Mouse (Mus musculus) heart, embryonic 11.5 days (tissue): ENCODE measurements at regions not wholly inside any gene's neighbourhood (a gene's known extent, or its start where the extent isn't known, plus 50 kb on each side); places are given as distances from the start of the nearest gene placed in this dataset.

Source experiments
- ATAC-seq: fragments of 200-750 bp; cut with Nextera tagmentation; replicated peaks from 2 replicates; pipeline ENCODE4 v1.8.0; 2017; ENCODE audit warnings: moderate library complexity; ENCODE audit not compliant: insufficient number of reproducible peaks, low FRiP score, low TSS enrichment
- H3K27ac ChIP-seq: fragments of 300-500 bp; sonication (generic); 2 replicates; pipeline ENCODE4 v1.5.1; 2014; ENCODE audit warnings: mild to moderate bottlenecking, low read depth, low read length
- H3K27me3 ChIP-seq: fragments of 300-500 bp; sonication (generic); 2 replicates; pipeline ENCODE4 v1.6.1; 2014; ENCODE audit warnings: mild to moderate bottlenecking, low read length, mixed read lengths; ENCODE audit not compliant: control insufficient read depth, insufficient read depth
- H3K36me3 ChIP-seq: fragments of 300-500 bp; sonication (generic); 2 replicates; pipeline ENCODE4 v1.6.1; 2014; ENCODE audit warnings: mild to moderate bottlenecking, low read length, moderate library complexity, mixed read lengths; ENCODE audit not compliant: control insufficient read depth, insufficient read depth
- H3K4me1 ChIP-seq: fragments of 300-500 bp; sonication (generic); 2 replicates; pipeline ENCODE4 v1.6.1; 2014; ENCODE audit warnings: low read length; ENCODE audit not compliant: control insufficient read depth, insufficient read depth
- H3K4me2 ChIP-seq: fragments of 300-500 bp; sonication (generic); 2 replicates; pipeline ENCODE4 v1.6.1; 2014; ENCODE audit warnings: mild to moderate bottlenecking, moderate library complexity
- H3K4me3 ChIP-seq: fragments of 300-500 bp; sonication (generic); 2 replicates; pipeline ENCODE4 v1.5.1; 2014; ENCODE audit warnings: low read depth, low read length
- H3K9ac ChIP-seq: fragments of 300-500 bp; sonication (generic); 2 replicates; pipeline ENCODE4 v1.6.1; 2014; ENCODE audit warnings: mild to moderate bottlenecking, low read depth, low read length, moderate library complexity
- H3K9me3 ChIP-seq: fragments of 300-500 bp; sonication (generic); replicated peaks from 2 replicates; pipeline ENCODE4 v1.6.1; 2016; ENCODE audit warnings: low read length; ENCODE audit not compliant: control insufficient read depth
- WGBS: fragments of 180-500 bp; shearing (Covaris S2); extraction: QIAGEN DNeasy Blood & Tissue Kit; methylation state at CpG from one replicate; pipeline ENCODE4 v1.1.7; 2014; ENCODE audit not compliant: insufficient replicate concordance; 5-methylcytosine and 5-hydroxymethylcytosine counted together

GRCm38 (mm10) chr16:90585171-90585570 is 142.0 kb downstream of the Mis18a start:
- Histone ChIP-seq H3K4me2 (no peak overlapping the region), H3K9me3 (peaks cover 7% of the 10 kb centered on the region; the same call in 1 of the 2 replicates), H3K9ac (no peak overlapping the region), H3K27me3 (no peaks in the 10 kb centered on the region), H3K27ac (no peak overlapping the region), H3K36me3 (no peaks in the 10 kb centered on the region), H3K4me1 (0 out of 2 replicates have a peak, but pooled peaks cover 3% of the 10 kb centered on the region), H3K4me3 (no peak overlapping the region)
- ATAC-seq, result no peak
- 72% methylated on average over 7 of the region's 7 CpGs for WGBS

DNA sequence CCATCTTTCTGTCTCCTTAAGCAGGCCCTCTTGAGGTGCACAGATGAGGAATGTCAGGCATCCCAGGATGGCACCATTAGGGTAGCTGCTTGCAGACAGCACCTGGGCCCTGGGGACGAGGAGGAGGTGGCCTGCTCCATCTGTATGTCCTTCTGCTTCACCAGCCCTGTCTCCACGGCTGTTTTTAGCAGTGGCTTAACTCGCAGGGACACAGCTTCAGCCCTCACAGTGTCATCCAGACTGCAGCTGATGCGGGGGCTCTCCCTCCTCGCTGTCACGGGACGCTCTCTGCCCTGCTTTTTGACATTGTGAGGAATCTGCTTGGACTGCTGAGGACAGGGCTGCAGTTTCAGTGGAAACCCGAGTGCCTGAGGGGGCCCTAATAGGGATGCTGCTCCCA is 146.8 kb downstream of the Mis18a start:
- H3K4me2 ChIP-seq, result no peak overlapping the region
- ATAC-seq, result no peak
- 37% methylated on average over 8 of the region's 8 CpGs for WGBS
- no peak overlapping the region for H3K27ac ChIP-seq
- no peaks in the 10 kb centered on the region for H3K9me3 ChIP-seq
- no peak overlapping the region for H3K9ac ChIP-seq
- no peaks in the 10 kb centered on the region for H3K27me3 ChIP-seq
- H3K36me3 ChIP-seq, result no peaks in the 10 kb centered on the region
- H3K4me1 ChIP-seq, result 0 out of 2 replicates have a peak, but pooled peaks cover 3% of the 10 kb centered on the region
- no peak overlapping the region for H3K4me3 ChIP-seq

GRCm38 (mm10) chr16:90571107-90571506 is 156.1 kb downstream of the Mis18a start:
- H3K9ac ChIP-seq, result no peak overlapping the region
- no peaks in the 10 kb centered on the region for H3K9me3 ChIP-seq
- H3K4me1 ChIP-seq, result no peaks in the 10 kb centered on the region
- H3K4me3 ChIP-seq, result no peak overlapping the region
- H3K36me3 ChIP-seq, result no peaks in the 10 kb centered on the region
- H3K27me3 ChIP-seq, result no peaks in the 10 kb centered on the region
- no peak overlapping the region for H3K27ac ChIP-seq
- no peak for ATAC-seq
- no peak overlapping the region for H3K4me2 ChIP-seq

GRCm38 (mm10) chr16:90569826-90570225 is 157.4 kb downstream of the Mis18a start:
- Histone ChIP-seq H3K4me3 (no peak overlapping the region), H3K27me3 (no peaks in the 10 kb centered on the region), H3K9ac (no peak overlapping the region), H3K27ac (no peak overlapping the region), H3K36me3 (no peaks in the 10 kb centered on the region), H3K4me2 (no peak overlapping the region), H3K4me1 (no peaks in the 10 kb centered on the region), H3K9me3 (no peaks in the 10 kb centered on the region)
- ATAC-seq, result no peak
- 82% methylated on average over 1 of the region's 1 CpGs for WGBS

DNA sequence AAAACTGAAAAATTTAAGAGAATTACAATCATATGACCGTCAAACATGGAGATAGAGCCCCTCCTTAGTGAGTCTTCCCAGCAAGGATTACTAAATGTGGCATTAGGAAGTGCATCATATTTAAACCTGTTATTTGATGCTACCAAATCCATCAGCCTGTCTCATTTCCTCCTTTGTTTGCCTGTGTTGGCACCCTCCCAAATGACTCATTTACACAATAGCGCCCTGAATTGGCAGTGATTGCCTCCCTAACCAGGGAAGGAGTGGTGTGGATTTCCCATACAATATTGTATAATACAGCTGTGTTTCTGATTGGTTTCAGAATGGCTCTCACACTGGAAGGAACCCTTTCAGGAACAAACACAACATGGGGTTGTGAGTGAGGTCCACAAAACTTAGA is 162.0 kb downstream of the Mis18a start:
- 72% methylated on average over 2 of the region's 2 CpGs for WGBS
- H3K4me1 ChIP-seq, result no peaks in the 10 kb centered on the region
- no peak for ATAC-seq
- no peaks in the 10 kb centered on the region for H3K27me3 ChIP-seq
- no peak overlapping the region for H3K27ac ChIP-seq
- no peak overlapping the region for H3K4me3 ChIP-seq
- H3K4me2 ChIP-seq, result no peak overlapping the region
- no peaks in the 10 kb centered on the region for H3K9me3 ChIP-seq
- no peak overlapping the region for H3K9ac ChIP-seq
- H3K36me3 ChIP-seq, result no peaks in the 10 kb centered on the region

DNA sequence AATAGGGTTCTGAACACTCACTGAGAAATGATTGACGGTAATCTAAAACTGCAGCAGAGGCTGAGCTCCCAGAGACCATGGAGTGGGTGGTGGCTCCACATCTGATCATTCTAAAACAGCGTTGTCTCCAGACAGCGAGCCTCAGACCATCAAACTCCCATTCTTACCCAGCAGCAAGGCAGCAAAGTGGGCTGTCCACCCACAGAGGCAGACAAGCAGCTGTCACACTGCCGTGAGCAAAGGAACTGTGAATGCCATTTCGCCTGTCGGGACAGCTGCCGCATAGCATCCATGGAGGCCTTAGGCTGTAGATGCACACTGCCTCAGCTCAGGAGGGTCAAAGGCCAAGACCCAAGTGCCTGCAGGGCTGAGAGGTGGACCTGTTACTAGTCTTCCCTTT is 167.3 kb downstream of the Hunk start:
- WGBS, result 84% methylated on average over 7 of the region's 7 CpGs
- Histone ChIP-seq H3K27me3 (no peaks in the 10 kb centered on the region), H3K36me3 (no peaks in the 10 kb centered on the region), H3K4me3 (no peak overlapping the region), H3K9me3 (peaks cover 10% of the 10 kb centered on the region; the same call in 1 of the 2 replicates), H3K27ac (no peak overlapping the region), H3K4me2 (no peak overlapping the region), H3K4me1 (no peaks in the 10 kb centered on the region), H3K9ac (no peak overlapping the region)
- ATAC-seq, result no peak

GRCm38 (mm10) chr16:90551041-90551440 is 165.2 kb downstream of the Hunk start:
- no peak overlapping the region for H3K4me3 ChIP-seq
- H3K4me1 ChIP-seq, result no peaks in the 10 kb centered on the region
- peaks cover 7% of the 10 kb centered on the region for H3K27me3 ChIP-seq
- ATAC-seq, result no peak
- no peak overlapping the region for H3K27ac ChIP-seq
- H3K4me2 ChIP-seq, result no peak overlapping the region
- H3K9ac ChIP-seq, result no peak overlapping the region
- WGBS, result 73% methylated on average over 3 of the region's 3 CpGs
- no peaks in the 10 kb centered on the region for H3K36me3 ChIP-seq
- peaks cover 10% of the 10 kb centered on the region; the same call in 1 of the 2 replicates for H3K9me3 ChIP-seq

DNA sequence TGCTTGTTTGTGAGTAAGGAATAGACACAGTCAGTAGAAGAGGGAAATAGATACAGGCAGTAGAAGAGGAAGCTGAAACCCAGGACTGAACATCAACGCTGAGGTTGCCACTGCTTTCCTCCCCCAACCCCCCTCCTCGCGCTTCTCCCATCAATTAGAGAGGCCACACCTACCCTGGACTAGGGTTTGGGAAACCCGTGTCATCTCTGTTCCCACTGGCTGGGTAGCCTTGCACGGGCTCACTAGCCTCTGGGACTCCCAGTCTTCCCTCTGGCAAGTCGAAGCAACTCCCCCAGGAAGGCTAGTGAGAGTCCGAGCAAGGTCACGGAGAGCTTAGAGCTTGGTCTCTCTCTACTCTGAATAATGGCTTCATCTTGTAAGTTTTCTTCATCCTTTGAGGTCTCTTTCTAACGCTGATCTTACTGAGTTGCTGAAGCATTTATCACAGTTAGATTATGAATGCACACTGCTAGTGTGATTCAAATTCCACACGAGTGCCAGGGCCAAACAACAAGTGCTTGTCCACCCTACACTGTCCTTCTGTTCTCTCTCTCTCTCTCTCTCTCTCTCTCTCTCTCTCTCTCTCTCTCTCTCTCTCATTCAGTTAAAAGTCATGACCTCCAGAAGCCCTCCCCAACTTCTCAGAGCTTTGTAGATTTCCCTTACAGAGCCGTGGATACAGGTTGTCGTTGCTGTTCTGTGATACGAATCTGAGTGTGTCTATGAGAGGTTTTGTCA is 164.4 kb downstream of the Hunk start:
- Histone ChIP-seq H3K4me2 (no peak overlapping the region), H3K9me3 (peaks cover 10% of the 10 kb centered on the region; the same call in 1 of the 2 replicates), H3K27ac (no peak overlapping the region), H3K27me3 (peaks cover 7% of the 10 kb centered on the region), H3K4me1 (peaks cover 2% of the 10 kb centered on the region; the same call in 1 of the 2 replicates), H3K36me3 (no peaks in the 10 kb centered on the region), H3K9ac (no peak overlapping the region), H3K4me3 (no peak overlapping the region)
- 57% methylated on average over 13 of the region's 13 CpGs for WGBS
- ATAC-seq, result no peak
